Mouse (Mus musculus) heart, postnatal 0 days (tissue): ENCODE data around the gene Kif1b.

Source experiments
- CTCF ChIP-seq: IDR thresholded peaks from 2 replicates; pipeline ENCODE4 v1.5.1; 2016; ENCODE audit warnings: antibody characterized with exemption, control low read depth, low read depth
- EP300 ChIP-seq: IDR thresholded peaks from 2 replicates; pipeline ENCODE4 v1.6.1; 2016; ENCODE audit warnings: antibody characterized with exemption, low read depth

- TF ChIP-seq CTCF (no peak), EP300 (no peak)
These were observed 133.8 kb downstream of the Kif1b start for GRCm38 (mm10) chr4:149173661-149174060.
